Mouse (Mus musculus) ES-E14 (cell line): ENCODE measurements around the gene Tenm2.

Source experiments
- CHD2 ChIP-seq: IDR thresholded peaks from 2 replicates; pipeline ENCODE4 v1.6.1; 2014; ENCODE audit warnings: mild to moderate bottlenecking, low read depth, low read length, inconsistent platforms
- HCFC1 ChIP-seq: IDR thresholded peaks from 2 replicates; pipeline ENCODE4 v1.6.1; 2012; ENCODE audit warnings: low read length, inconsistent platforms, borderline replicate concordance; ENCODE audit not compliant: insufficient read depth
- MAFK ChIP-seq: IDR thresholded peaks from 2 replicates; pipeline ENCODE4 v1.6.1; 2014; ENCODE audit warnings: mild to moderate bottlenecking, low read depth, low read length, inconsistent platforms; ENCODE audit not compliant: insufficient read depth
- ZC3H11A ChIP-seq: IDR thresholded peaks from 2 replicates; pipeline ENCODE4 v1.6.1; 2012; ENCODE audit warnings: low read depth, mild to moderate bottlenecking, inconsistent platforms, low read length, borderline replicate concordance
- ZNF384 ChIP-seq: IDR thresholded peaks from 2 replicates; pipeline ENCODE4 v1.6.1; 2012; ENCODE audit warnings: low read depth, low read length, inconsistent platforms

- TF ChIP-seq CHD2: no peak
- no peak for TF ChIP-seq ZNF384
- no peak for TF ChIP-seq MAFK
- no peak for TF ChIP-seq HCFC1
- TF ChIP-seq ZC3H11A: no peak
These were observed 349.6 kb downstream of the Tenm2 start for GRCm38 (mm10) chr11:36886147-36886546.
